Mouse (Mus musculus): ENCODE data around the gene Gm28372. TPM values are rescaled to one million over a fixed set of nuclear protein-coding genes. Genes with fewer than 3 reads are reported as not detected.

The Gm28372 gene
- total RNA-seq, 2 experiments from 2014 or later, result not detected

DNA sequence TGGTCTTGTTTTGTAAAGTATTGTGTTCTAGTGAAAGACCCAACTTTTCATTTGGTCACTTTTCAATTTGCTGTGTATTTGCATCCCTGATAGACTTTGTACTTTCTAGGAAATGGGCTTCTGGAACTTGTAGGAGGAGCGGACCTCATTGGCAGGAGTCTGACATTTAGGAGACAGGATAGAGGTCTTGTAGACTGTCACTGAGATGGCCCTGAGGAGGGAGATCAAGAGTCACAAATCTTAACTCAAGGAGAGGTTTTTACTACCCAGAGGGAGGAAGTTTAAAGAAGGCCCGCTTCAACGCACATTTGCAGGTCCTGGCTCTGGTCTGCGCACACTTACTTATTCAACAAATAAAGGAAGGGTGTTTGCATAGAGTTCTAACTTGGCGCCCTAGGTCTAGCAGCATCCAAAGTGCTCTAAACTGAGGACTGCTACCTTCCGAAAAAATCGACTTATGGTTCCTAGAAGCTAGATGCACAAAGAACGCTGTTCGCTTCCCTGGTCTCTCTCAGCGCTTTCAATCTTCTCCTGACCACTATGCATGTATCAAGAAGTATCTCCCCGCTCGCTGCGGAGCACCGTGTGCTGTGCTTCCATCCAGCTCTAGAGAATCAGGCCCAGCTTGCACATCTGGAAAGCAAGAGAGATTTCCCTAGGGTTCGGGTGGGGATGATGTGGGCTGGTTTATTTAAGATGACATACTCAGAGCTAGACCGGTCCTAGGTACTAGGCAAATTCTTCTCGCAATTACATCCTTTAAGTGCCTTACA lies 44.2 kb downstream of the Gm28372 start:
- 0 out of 2 replicates have a peak, but pooled peaks have one; percentile 12 for ATAC-seq (replicated peaks; ENCODE audit: low FRiP score, low TSS enrichment, poor library complexity, severe bottlenecking)

DNA sequence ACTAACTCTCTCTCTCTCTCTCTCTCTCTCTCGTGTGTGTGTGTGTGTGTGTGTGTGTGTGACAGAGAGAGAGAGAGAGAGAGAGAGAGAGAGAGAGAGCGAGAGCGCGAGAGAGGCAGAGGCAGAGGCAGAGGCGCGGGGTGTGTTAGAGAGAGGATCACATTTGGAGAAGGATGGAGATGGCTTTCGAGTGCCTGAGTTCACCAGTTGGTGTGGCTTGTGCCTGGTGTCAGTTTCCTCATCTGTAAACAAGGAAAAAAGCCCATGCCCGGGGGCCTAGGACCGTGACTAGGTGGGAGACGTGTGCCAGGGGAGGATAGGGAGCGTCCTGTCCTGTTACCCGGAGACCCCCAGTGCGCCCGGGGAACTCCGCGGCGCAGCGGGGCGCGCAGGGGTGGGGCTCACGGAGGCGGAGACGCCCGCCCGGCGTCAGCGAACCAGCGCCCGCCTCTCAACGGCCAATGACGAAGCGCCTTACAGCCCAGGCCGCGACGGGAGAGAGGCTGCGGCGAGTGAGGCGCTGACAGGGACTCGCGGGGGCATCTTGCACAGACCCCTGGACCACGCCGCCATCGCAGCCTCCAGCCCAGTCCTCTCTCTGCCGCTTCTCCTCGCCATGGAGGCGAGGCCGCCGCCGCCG lies 44.9 kb downstream of the Gm28372 start, which contains the start of gene Ptpra:
TSS of gene Ptpra (plus strand) at position 485 of the 640 bp plus-strand sequence.
- peak; percentile 92 for ATAC-seq (replicated peaks; ENCODE audit: low FRiP score, low TSS enrichment, poor library complexity, severe bottlenecking)

GRCm38 (mm10) chr2:130450434-130450796 lies 45.4 kb downstream of the Gm28372 start:
- ATAC-seq (replicated peaks; ENCODE audit: low FRiP score, low TSS enrichment, poor library complexity, severe bottlenecking), result peak; percentile 67

DNA sequence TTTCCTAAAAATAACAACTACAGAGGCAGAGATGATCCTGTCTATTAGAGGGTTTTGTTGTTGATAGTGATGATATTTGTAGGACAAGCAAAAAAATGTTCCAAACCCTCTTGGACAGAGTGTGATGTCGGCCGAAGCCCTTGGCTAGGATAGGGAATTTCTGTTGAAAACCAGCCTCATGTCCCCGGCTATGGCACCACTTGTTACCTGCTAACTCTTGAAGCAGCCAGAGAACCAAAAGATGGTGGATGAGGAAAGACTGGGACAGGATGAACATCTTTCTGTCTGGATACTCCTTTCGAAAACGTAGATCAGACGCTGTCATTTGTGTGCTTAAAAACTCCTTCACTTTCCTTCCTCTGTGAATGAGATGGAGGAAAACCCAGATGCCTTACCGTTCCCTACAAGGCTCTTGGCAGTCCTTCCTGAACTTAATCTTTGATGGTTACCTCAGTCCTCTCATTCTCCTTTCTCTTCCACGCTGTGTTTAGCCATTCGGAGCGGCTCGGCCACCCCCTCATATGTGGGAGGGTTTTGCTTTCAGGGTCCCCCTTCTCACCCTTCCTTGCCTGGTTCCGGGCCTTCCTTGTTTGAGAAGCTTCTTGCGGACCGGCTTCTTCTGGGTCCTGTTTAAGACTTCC lies 46.2 kb downstream of the Gm28372 start:
- ATAC-seq (replicated peaks; ENCODE audit: low FRiP score, low TSS enrichment, poor library complexity, severe bottlenecking), result no peak

GRCm38 (mm10) chr2:130451727-130452090 lies 46.7 kb downstream of the Gm28372 start:
- no peak for ATAC-seq (replicated peaks; ENCODE audit: low FRiP score, low TSS enrichment, poor library complexity, severe bottlenecking)

DNA sequence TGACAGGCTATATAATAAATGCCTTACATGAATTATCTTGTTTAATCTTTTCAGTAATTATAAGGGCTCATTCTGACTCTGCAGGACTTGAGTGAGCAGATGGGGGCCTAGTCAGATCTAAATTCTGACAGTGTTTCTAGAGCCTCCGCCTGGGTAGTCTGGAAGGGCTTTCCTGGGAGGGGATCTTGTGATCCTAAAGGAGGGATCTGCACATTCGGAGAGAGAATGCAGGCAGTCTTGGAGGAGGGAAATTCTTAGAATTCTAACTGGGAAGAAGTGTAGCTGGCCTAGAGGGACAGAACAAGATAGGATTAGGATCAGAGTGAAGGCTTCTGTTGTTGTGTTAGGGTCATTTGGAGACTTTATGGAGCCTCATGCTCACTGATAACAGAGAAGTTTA lies 47.2 kb downstream of the Gm28372 start:
- no peak for ATAC-seq (replicated peaks; ENCODE audit: low FRiP score, low TSS enrichment, poor library complexity, severe bottlenecking)

DNA sequence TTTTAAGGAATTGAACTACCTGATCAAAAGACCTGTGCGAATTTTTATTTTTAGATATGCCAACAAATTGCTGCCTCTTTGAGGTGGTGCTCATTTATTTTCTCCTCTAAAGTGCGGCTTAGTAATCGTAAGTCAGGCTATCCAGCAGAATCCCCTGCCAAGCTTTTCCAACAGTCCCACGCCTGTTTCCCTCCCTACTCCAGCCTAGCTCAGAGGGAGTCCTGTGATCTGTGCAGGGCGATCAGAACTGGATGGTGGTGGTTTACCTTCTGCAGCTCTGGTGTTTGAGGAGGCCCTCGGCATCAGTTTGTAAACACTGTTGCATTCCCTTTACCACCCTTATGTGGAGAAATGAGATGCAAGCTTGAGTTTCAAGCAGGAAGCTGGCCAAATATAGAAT lies 48.4 kb downstream of the Gm28372 start:
- ATAC-seq (replicated peaks; ENCODE audit: low FRiP score, low TSS enrichment, poor library complexity, severe bottlenecking), result no peak

DNA sequence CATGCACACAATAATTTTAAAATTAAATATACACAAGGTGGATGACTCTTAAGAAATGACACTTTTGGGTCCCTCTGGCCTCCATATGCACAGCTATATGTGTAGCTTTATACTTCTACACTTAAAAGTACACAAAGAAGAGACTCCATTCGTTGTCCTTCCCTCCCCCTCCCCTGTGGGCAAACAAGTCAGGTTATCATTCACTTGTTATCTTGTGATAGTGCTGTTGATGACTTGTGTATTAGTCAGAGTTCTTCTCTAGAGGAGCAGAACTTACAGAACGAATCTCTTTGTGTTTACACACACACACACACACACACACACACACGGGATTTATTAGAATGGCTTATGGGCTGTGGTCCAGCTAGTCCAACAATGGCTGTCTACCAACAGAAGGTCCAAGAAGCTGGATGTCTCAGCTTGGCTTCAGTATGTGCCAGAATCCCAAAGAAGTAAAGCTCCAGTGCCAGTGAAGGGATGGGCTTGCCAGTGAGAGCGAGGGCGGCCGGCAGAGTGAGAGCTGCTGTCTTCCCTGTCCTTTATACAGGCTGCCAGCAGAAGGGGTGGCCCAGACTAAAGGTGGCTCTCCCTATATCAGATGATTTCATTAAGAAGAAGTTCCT lies 49.8 kb downstream of the Gm28372 start:
- no peak for ATAC-seq (replicated peaks; ENCODE audit: low FRiP score, low TSS enrichment, poor library complexity, severe bottlenecking)

Other genes starting within 250 kb of the Gm28372 start
- 340 and 389 TPM in 2 replicates for gene Snrpb, start 225.8 kb upstream of the Gm28372 start, total RNA-seq (2014; fragmentation: Nextera tagmentation)
- gene Snrpb, start 225.8 kb upstream of the Gm28372 start, total RNA-seq (2017), result 197 and 273 TPM in 2 replicates
- gene Tmc2, start 210.0 kb upstream of the Gm28372 start, total RNA-seq (2014; fragmentation: Nextera tagmentation), result not detected in 2 replicates
- not detected in 2 replicates for gene Tmc2, start 210.0 kb upstream of the Gm28372 start, total RNA-seq (2017)
- 692 and 1,066 TPM in 2 replicates for gene Nop56, start 130.8 kb upstream of the Gm28372 start, total RNA-seq (2014; fragmentation: Nextera tagmentation)
- 748 and 779 TPM in 2 replicates for gene Nop56, start 130.8 kb upstream of the Gm28372 start, total RNA-seq (2017)
- gene Idh3b, start 120.7 kb upstream of the Gm28372 start, total RNA-seq (2014; fragmentation: Nextera tagmentation), result 197 and 240 TPM in 2 replicates
- gene Idh3b, start 120.7 kb upstream of the Gm28372 start, total RNA-seq (2017), result 145 and 164 TPM in 2 replicates
- gene Ebf4, start 110.1 kb upstream of the Gm28372 start, total RNA-seq (2014; fragmentation: Nextera tagmentation), result not detected in 2 replicates
- gene Ebf4, start 110.1 kb upstream of the Gm28372 start, total RNA-seq (2017), result not detected in 2 replicates
- 0.30 and 3.3 TPM in 2 replicates for gene Cpxm1, start 7.7 kb upstream of the Gm28372 start, total RNA-seq (2014; fragmentation: Nextera tagmentation)
- 4.0 TPM in 1 of 2 replicates, not detected in the other for gene Cpxm1, start 7.7 kb upstream of the Gm28372 start, total RNA-seq (2017)
- gene 1700020A23Rik, start within 50 bp of the Gm28372 start, total RNA-seq (2014; fragmentation: Nextera tagmentation), result not detected in 2 replicates
- not detected in 2 replicates for gene 1700020A23Rik, start within 50 bp of the Gm28372 start, total RNA-seq (2017)
- gene Tmem239, start 1.2 kb downstream of the Gm28372 start, total RNA-seq (2014; fragmentation: Nextera tagmentation), result not detected in 2 replicates
- gene Tmem239, start 1.2 kb downstream of the Gm28372 start, total RNA-seq (2017), result not detected in 2 replicates
- 150 and 199 TPM in 2 replicates for gene Vps16, start 19.1 kb downstream of the Gm28372 start, total RNA-seq (2014; fragmentation: Nextera tagmentation)
- 123 and 151 TPM in 2 replicates for gene Vps16, start 19.1 kb downstream of the Gm28372 start, total RNA-seq (2017)
- 5.2 and 7.4 TPM in 2 replicates for gene Pced1a, start 19.5 kb downstream of the Gm28372 start, total RNA-seq (2014; fragmentation: Nextera tagmentation)
- gene Pced1a, start 19.5 kb downstream of the Gm28372 start, total RNA-seq (2017), result 7.2 and 8.2 TPM in 2 replicates
- gene Ptpra, start 45.0 kb downstream of the Gm28372 start, total RNA-seq (2014; fragmentation: Nextera tagmentation), result 77.0 and 78.4 TPM in 2 replicates
- 159 and 194 TPM in 2 replicates for gene Ptpra, start 45.0 kb downstream of the Gm28372 start, total RNA-seq (2017)
- gene Mrps26, start 158.5 kb downstream of the Gm28372 start, total RNA-seq (2014; fragmentation: Nextera tagmentation), result 101 and 111 TPM in 2 replicates
- 58.3 and 88.6 TPM in 2 replicates for gene Mrps26, start 158.5 kb downstream of the Gm28372 start, total RNA-seq (2017)
- gene Oxt, start 170.9 kb downstream of the Gm28372 start, total RNA-seq (2014; fragmentation: Nextera tagmentation), result not detected in 2 replicates
- not detected in 2 replicates for gene Oxt, start 170.9 kb downstream of the Gm28372 start, total RNA-seq (2017)
- not detected in 2 replicates for gene Avp, start 177.3 kb downstream of the Gm28372 start, total RNA-seq (2014; fragmentation: Nextera tagmentation)
- not detected in 2 replicates for gene Avp, start 177.3 kb downstream of the Gm28372 start, total RNA-seq (2017)
- 18.1 and 19.7 TPM in 2 replicates for gene Fastkd5, start 224.8 kb downstream of the Gm28372 start, total RNA-seq (2014; fragmentation: Nextera tagmentation)
- 30.6 and 38.4 TPM in 2 replicates for gene Fastkd5, start 224.8 kb downstream of the Gm28372 start, total RNA-seq (2017)
- gene Ubox5, start 224.8 kb downstream of the Gm28372 start, total RNA-seq (2014; fragmentation: Nextera tagmentation), result 9.1 and 15.6 TPM in 2 replicates
- 8.3 and 8.5 TPM in 2 replicates for gene Ubox5, start 224.8 kb downstream of the Gm28372 start, total RNA-seq (2017)
- gene Lzts3, start 237.6 kb downstream of the Gm28372 start, total RNA-seq (2014; fragmentation: Nextera tagmentation), result 0.79 and 1.2 TPM in 2 replicates
- gene Lzts3, start 237.6 kb downstream of the Gm28372 start, total RNA-seq (2017), result 0.08 TPM in 1 of 2 replicates, not detected in the other

Data from megakaryocyte-erythroid progenitor cell, adult 5-6 weeks (primary cell).